Mouse (Mus musculus): ENCODE measurements around the gene Rad51b.

DNA sequence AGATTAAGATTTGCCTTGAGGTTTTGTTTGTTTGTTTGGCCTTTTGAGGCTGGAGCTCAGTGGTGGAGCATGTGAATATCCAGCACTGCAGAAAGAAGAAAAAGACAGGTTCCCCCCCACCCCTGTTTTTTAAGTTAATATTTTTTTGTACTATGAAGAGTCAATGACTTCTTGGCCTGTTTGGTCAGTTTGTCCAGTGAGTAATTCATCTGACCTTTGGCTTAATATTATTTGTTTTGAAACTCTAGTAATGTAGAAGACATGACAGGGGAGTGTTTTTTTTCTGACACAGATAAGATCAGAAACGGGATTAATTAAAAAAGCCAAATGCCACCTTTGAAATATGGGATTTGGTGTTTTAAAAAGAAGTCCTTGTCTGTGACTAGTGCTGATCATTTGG is 107.4 kb downstream of the Rad51b start:
- TF ChIP-seq CTCF (IDR thresholded peaks at IDR 0.05; ENCODE audit: low read depth) (no peak), EP300 (IDR thresholded peaks at IDR 0.05; ENCODE audit: low read depth) (no peak)
